Mouse (Mus musculus) CH12F3 (cell line): ENCODE results near the gene Abca8b.
"Not testable (repeated sequence)": the region's sequence is repeated elsewhere in the genome, so short reads cannot be mapped to it uniquely, and the experiment has no call there.

Experiments
- in situ Hi-C: fragments of 300-500 bp; cut with MboI; formaldehyde crosslinking; loops from 2 replicates; pipeline ENCODE4 v1.14.3; 2020; ENCODE audit warnings: low sequenced_read_pairs

The Abca8b gene

DNA sequence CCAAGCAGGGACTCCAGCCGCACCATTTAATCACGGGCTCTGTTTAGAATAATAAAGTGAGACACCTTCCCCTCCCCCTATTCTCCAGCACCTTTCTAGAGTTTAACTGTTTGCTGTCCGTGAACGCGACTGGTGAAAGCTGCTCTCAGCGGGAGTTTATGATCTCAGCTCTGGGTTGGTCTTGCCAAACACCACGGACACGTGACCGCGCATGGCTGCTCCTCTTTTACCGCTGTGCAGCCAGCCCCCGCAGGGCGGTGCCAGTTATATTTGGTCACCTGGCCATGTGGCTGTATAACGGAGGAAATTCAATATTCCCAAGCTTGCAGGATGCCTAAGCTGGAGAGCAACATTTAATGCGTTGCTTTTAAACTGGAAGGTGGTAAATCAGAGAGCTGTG lies at the start of gene Abca8b:
Gene Abca8b (minus strand): TSS at position 222 of the 400 bp plus-strand sequence.
- in situ Hi-C loops = no loop called here

- in situ Hi-C loops = no loop called here
Measured at GRCm38 (mm10) chr11:110037795-110038194, 42.1 kb upstream of the Abca8b start.

DNA sequence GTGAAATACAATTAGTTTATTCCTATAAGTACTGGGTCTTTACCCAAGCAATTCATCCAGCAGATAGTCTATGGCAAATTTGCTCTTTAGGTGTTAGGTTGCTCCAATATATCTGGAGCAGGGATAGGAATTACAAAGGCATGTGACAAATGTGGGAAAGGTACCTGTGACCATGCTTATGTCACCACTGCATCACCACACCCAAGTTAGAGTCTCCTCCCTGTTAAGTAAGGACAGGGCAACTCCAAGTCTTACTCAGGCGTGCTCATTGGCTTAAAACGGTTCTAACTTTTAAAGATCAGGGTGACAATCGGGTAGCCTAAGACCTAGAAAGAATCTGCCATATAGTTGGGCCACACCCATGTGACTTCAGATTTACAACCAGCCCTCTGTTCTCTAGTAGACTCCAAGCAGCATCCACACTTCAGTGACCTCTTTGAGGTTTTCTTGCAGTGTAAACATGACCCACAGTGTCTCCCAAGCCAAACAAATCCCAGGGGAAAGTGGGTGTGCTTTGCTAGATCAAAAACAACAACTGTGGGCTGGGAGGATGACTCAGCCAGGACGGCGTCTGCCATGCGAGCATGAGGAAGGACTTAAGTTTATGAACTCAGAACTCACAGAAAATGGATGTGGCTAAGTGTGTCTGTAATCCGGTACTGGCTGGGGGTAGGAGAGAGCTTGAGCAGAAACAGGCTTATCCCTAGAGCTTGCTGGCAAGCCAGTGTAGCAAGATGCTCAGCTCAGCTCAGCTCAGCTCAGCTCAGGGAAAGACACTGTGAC lies 33.5 kb upstream of the Abca8b start:
- in situ Hi-C loops = no loop called here

DNA sequence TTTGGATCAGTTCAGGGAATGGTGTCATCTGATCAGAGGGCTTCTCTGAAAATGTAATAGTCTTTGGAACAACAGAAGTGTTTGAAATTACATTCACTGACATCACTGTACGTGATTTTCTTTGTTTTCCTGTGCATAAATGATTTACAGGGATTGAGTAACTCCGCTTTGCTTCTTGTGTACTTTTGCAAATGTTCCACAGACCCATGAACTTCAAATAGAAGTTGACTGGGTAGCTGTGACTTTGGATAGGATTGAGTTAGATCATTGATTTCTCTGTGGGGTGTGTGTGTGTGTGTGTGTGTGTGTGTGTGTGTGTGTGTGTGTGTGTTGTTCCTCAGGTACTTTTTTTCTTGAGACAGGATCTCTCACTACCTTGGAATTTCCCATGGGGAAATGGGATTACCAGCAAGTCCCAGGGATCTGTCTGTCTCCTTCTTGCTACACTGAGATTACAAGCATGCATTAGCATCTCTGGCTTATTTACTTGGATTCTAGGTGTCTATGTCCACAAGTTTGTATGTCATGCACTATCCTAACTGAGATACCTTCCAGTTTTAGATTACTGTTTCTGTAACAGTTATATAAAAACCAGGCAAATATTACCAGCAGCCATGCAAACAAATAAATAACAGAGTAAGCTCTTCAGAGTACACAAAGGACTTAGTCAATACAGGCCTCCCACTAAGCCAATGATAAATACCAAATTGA lies 15.3 kb upstream of the Abca8b start:
- in situ Hi-C loops = no loop called here

- in situ Hi-C loops = no loop called here
Measured at GRCm38 (mm10) chr11:109995013-109995412, 632 bp downstream of the Abca8b start.

GRCm38 (mm10) chr11:109994014-109994413 lies 1.6 kb downstream of the Abca8b start:
- in situ Hi-C loops = no loop called here

DNA sequence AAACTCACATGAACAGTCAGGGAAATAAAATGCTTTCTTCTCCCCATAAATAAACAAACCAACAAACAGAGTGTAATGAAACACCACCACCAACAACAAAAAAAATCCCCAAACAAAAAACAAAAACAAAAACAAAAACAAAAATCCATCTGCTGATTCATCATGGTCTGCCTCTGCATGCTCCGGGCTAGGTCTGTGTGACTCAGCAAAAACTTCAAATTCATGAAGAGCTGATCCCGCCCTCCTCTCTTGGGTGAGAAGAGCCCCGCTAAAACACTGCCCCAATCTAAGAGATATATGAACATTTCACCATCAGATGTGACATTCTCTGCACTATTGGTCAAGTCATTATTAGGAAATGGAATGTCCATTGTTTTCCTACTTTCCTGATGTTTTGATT lies 4.4 kb downstream of the Abca8b start:
- in situ Hi-C loops = no loop called here

DNA sequence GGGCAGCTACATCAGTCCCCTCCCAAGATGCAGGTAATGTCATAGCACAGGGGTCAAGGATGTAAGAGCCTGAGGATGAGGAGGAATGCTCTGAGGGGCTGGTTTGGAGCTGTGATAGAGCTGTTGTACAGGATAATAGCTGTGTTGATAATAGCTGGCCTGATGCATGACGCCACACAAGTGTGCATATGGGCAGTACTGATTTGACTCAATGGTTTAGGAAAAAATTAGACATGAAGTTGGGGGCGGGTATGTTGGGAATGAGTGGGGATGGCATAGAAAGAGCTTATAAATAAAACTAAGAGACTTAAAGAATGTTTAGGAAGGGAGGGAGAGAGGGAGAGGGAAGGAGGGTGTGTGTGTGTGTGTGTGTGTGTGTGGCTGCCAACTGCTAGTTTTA lies 5.4 kb downstream of the Abca8b start:
- in situ Hi-C loops = no loop called here

DNA sequence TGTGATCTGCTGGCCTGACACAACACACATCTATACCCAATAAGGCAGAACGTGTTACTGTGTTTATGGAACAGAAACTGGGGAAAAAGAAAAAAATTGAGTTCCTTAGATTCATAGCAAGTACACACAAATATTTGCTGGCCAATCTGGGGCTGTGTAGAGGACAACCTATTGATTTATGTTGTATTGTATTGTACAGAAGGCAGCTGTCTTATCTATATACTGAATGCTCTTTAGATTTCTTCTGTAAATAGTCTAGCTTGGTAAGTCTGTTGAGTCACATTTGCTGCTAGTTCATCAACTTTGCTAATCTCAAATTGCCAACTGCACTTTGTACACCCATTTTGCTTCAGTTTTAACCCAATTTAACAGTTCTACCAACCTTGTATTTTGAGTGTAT lies 7.5 kb downstream of the Abca8b start:
- in situ Hi-C loops = no loop called here

DNA sequence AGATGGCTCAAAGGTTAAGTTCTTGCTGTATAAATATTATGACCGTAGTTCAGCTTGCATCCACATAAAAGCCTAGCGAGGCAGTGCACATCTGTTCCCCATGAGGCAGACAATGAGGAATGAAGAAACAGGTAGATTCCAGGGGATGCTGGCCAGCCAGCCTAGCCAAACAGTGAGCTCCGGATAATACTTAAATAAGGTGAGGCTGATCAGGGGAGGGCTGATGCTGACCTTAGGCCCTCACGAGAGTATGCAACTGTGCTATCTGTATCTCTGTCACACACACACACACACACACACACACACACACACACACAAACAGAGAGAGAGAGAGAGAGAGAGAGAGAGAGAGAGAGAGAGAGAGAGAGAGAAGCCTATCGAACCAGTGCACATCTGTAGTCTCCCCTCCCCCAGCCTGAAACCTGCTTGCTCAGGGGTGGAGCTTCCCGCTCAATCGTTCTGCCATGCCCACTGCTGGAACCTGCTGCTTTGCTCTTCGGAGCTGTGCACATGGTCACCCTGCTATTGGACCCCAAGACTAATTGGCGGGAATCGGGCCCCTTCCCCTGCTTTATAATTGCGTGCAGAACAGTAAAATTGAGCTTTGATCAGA lies 8.1 kb downstream of the Abca8b start:
- in situ Hi-C loops = not testable (repeated sequence)

DNA sequence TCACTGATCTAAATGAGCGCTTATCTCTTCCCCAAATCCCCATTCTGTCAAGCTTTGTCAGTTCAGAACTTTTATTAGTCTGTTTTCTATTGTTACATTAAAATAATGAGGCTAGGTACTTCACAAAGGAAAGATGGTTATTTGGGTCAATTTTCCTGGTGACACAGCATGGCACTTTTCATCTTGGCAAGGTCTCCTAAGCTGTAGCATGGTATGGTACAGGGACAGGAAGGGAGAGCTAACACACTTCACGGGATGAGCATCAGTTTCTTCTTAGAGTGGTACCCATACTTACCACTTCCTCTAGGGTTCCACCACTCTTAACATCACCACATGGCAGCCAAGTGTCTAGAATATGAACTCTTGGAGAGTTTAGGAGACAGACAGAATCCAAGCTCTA lies 13.8 kb downstream of the Abca8b start:
- in situ Hi-C loops = no loop called here

GRCm38 (mm10) chr11:109970521-109970920 lies 25.1 kb downstream of the Abca8b start:
- in situ Hi-C loops = no loop called here

DNA sequence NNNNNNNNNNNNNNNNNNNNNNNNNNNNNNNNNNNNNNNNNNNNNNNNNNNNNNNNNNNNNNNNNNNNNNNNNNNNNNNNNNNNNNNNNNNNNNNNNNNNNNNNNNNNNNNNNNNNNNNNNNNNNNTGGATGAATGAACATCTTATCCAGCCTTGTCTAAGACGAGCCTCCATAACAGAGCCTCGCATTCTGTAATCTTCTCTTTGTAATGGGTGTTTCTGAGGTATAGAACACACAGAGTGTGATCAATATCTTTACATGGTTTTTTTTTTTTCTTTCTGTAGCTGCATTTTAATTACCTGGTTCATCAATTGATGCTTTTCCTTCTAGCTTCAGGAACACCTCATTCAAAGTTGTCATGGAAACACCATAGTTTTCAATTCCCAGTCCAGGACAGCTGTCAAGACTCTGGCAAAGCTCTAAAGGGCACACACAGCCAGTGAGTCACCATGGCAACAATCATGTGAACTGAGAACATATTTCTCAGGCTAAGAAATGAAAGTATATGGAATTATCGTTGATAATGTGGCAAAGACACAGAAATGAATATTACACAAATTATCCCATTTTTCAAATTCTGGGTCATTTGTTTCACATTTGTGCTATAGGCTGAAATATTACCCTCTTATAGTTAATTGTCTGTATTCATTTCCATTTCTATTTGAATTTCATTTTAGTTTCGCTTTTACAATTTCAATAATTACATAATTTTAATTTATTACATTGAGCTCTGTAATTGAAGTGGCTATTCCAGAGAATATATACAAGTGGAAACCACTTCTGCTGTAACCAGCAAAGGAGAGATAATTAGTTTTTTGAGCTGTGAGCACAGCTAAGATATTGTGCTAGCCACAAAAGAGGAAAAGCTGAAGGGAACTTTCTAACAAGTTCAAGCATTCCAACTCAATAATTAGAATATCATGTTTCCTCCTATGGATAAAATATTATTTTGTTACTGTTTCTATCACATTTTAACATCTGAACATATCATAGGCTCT lies 33.9 kb downstream of the Abca8b start:
- in situ Hi-C loops = no loop called here

- in situ Hi-C loops = no loop called here
Measured at GRCm38 (mm10) chr11:109955185-109955584, 40.5 kb downstream of the Abca8b start.

- in situ Hi-C loops = no loop called here
Measured at GRCm38 (mm10) chr11:109936915-109937314, 58.7 kb downstream of the Abca8b start.

GRCm38 (mm10) chr11:109933207-109933606 lies 62.4 kb downstream of the Abca8b start:
- in situ Hi-C loops = not testable (repeated sequence)

- in situ Hi-C loops = no loop called here
Measured at GRCm38 (mm10) chr11:109928489-109928888, 67.2 kb downstream of the Abca8b start.

DNA sequence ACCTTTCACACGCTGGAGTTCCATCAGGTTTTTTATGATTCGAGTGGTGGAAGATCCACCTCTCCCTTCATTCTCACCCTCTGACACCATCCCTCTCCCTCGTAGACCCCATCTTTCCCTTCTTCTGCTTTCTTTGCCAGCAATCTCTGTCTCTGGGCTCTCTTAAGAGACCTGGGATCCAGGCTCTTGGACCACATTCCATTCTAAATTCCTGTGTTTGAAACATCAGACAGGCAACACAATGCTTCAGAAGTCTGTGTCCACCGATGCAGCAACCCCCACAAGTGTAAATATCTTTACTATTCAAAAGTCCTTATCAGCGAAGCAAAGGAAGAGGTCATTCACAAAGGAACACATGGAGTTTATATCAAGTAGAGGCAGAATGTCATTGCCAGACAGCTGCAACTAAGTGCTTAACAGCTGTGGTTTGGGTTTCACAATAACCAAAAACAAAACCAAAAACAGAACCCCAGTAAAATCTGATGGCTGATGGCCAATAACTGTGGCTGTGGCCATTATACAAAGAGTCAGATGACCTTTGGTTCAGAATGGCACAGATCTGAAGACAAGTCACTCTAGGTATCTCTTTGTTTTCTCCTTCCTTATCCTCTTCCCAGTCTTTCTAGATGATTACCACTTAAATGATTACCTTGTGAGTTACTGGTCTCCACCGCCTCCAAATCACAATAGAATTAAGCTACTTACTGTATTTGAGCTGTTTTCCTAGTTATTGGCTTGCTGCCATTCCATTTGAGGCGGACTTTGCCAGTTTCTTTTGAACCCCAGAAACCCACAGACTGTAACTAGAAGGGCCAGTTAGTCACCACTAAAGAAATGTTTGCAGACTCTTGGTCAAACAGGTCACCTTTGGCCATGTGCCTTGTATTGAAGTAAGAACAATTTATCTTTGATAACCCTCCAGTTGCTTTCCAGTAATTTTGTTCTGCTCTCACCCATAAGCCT lies 68.6 kb downstream of the Abca8b start:
- in situ Hi-C loops = no loop called here

DNA sequence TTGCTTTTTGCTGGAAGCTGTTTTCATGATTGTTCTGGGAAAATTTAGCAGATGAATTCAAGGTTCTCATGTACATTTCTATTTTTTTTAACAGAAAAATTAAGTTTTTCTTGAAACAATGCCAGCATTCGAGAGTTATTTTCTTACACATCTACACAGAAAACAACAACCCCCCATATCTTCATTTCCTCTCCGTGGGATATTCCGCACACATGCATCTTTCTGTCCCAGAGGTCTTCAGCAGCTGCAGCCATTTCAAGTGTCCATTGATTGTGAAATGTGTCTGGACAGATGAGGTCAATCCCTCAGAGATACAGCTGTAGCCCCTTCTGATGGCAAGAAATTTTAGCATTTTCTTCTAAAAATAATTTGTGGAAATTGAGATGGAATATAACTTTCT lies 73.4 kb downstream of the Abca8b start:
- in situ Hi-C loops = no loop called here

DNA sequence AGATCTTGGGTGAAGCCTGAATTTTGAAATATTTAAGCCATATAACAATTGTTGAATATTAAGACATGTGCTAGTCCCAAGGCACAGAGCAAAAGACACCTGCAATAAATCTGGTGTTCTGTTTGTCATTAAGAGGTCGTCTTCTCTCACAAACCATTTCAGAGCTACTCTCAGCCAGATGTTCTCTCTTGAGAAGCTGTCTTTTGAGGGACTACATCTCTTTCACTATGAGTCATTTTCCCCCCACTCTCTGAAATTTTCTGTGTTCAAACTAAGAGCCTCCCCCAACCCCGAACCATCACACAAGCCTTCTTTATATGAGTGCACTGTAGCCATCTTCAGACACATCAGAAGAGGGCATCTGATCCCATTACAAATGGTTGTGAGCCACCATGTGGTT lies 76.2 kb downstream of the Abca8b start:
- in situ Hi-C loops = no loop called here
